Mouse (Mus musculus) forebrain, embryonic 11.5 days (tissue): Measurements from ENCODE around the gene Agap1. TPM values are rescaled to one million over a fixed set of nuclear protein-coding genes. Genes with fewer than 3 reads are reported as not detected.

Experiments used
- ATAC-seq: fragments of 200-750 bp; cut with Nextera tagmentation; replicated peaks from 2 replicates; pipeline ENCODE4 v1.8.0; 2017; ENCODE audit warnings: moderate TSS enrichment; ENCODE audit not compliant: low FRiP score
- DNase-seq: peaks from one replicate; pipeline ENCODE4 v3.0.0-alpha.2; 2017; ENCODE audit warnings: low spot score
- H3K27ac ChIP-seq: fragments of 300-500 bp; sonication (generic); 2 replicates; pipeline ENCODE4 v1.5.1; 2014; ENCODE audit warnings: low read depth, low read length
- H3K27me3 ChIP-seq: fragments of 300-500 bp; sonication (generic); 2 replicates; pipeline ENCODE4 v1.6.1; 2014; ENCODE audit warnings: mild to moderate bottlenecking, low read length, mixed read lengths; ENCODE audit not compliant: control insufficient read depth, insufficient read depth
- H3K36me3 ChIP-seq: fragments of 300-500 bp; sonication (generic); 2 replicates; pipeline ENCODE4 v1.6.1; 2014; ENCODE audit warnings: mild to moderate bottlenecking, low read length, moderate library complexity, mixed read lengths; ENCODE audit not compliant: control insufficient read depth, insufficient read depth
- H3K4me1 ChIP-seq: fragments of 300-500 bp; sonication (generic); replicated peaks from 2 replicates; pipeline ENCODE4 v1.6.1; 2014; ENCODE audit warnings: low read length, mixed read lengths; ENCODE audit not compliant: control insufficient read depth, insufficient read depth
- H3K4me2 ChIP-seq: fragments of 300-500 bp; sonication (generic); 2 replicates; pipeline ENCODE4 v1.6.1; 2014; ENCODE audit warnings: low read depth, mild to moderate bottlenecking, low read length, moderate library complexity, mixed read lengths; ENCODE audit not compliant: severe bottlenecking
- H3K4me3 ChIP-seq: fragments of 300-500 bp; sonication (generic); 2 replicates; pipeline ENCODE4 v1.5.1; 2014; ENCODE audit warnings: low read depth, low read length
- H3K9ac ChIP-seq: fragments of 300-500 bp; sonication (generic); 2 replicates; pipeline ENCODE4 v1.6.1; 2014; ENCODE audit warnings: low read length
- H3K9me3 ChIP-seq: fragments of 300-500 bp; sonication (generic); 2 replicates; pipeline ENCODE4 v1.6.1; 2016; ENCODE audit warnings: low read length, mixed read lengths; ENCODE audit not compliant: control insufficient read depth
- WGBS: fragments of 180-500 bp; shearing (Covaris S2); extraction: QIAGEN DNeasy Blood & Tissue Kit; methylation state at CpG from one replicate; pipeline ENCODE4 v1.1.7; 2014; 5-methylcytosine and 5-hydroxymethylcytosine counted together
- polyA plus RNA-seq: library from polyadenylated mRNA; unstranded; fragments of >200 nt; fragmentation: Nextera tagmentation; extraction: Ambion mirVana; gene quantifications from 2 replicates; pipeline ENCODE4 v1.2.1, GENCODE M21; 2014

The Agap1 gene
- polyA plus RNA-seq, 1 experiment from 2014 or later: 36.1 TPM

- Histone ChIP-seq H3K36me3 (peaks cover 4% of the 10 kb centered on the region; the same call in 1 of the 2 replicates), H3K4me1 (peaks cover 10% of the 10 kb centered on the region), H3K9me3 (no peaks in the 10 kb centered on the region), H3K4me2 (no peak overlapping the region), H3K4me3 (no peak overlapping the region), H3K9ac (no peak overlapping the region), H3K27me3 (peaks cover 57% of the 10 kb centered on the region), H3K27ac (no peak overlapping the region)
- DNase-seq (no peak), ATAC-seq (no peak)
- 94% methylated on average over 3 of the region's 3 CpGs for WGBS
These were observed 219.1 kb downstream of the Agap1 start for GRCm38 (mm10) chr1:89673686-89674085.

GRCm38 (mm10) chr1:89674681-89675080 is 220.1 kb downstream of the Agap1 start:
- Histone ChIP-seq H3K27ac (no peak overlapping the region), H3K9me3 (no peaks in the 10 kb centered on the region), H3K4me3 (no peak overlapping the region), H3K27me3 (peaks cover 49% of the 10 kb centered on the region), H3K4me2 (no peak overlapping the region), H3K4me1 (peaks cover 10% of the 10 kb centered on the region), H3K36me3 (peaks cover 4% of the 10 kb centered on the region; the same call in 1 of the 2 replicates), H3K9ac (no peak overlapping the region)
- 76% methylated on average over 9 of the region's 9 CpGs for WGBS
- no peak for ATAC-seq
- no peak for DNase-seq

- peaks cover 4% of the 10 kb centered on the region; the same call in 1 of the 2 replicates for H3K36me3 ChIP-seq
- H3K9ac ChIP-seq: no peak overlapping the region
- 71% methylated on average over 4 of the region's 4 CpGs for WGBS
These were observed 221.8 kb downstream of the Agap1 start for GRCm38 (mm10) chr1:89676411-89676810.

GRCm38 (mm10) chr1:89680673-89681072 is 226.1 kb downstream of the Agap1 start:
- H3K27ac ChIP-seq: no peak overlapping the region
- peaks cover 2% of the 10 kb centered on the region; the same call in 1 of the 2 replicates for H3K36me3 ChIP-seq
- no peak for ATAC-seq
- H3K9ac ChIP-seq: no peak overlapping the region
- no peaks in the 10 kb centered on the region; the same call in 1 of the 2 replicates for H3K9me3 ChIP-seq
- H3K4me2 ChIP-seq: no peak overlapping the region
- H3K4me1 ChIP-seq: no peaks in the 10 kb centered on the region
- no peak overlapping the region for H3K4me3 ChIP-seq
- 86% methylated on average over 7 of the region's 7 CpGs for WGBS
- peaks cover 9% of the 10 kb centered on the region for H3K27me3 ChIP-seq
- no peak for DNase-seq

More at GRCm38 (mm10) chr1:89676411-89676810, 221.8 kb downstream of the Agap1 start:
- no peak overlapping the region for H3K4me3 ChIP-seq
- peaks cover 6% of the 10 kb centered on the region; the same call in 1 of the 2 replicates for H3K4me1 ChIP-seq
- H3K4me2 ChIP-seq: no peak overlapping the region
- ATAC-seq: no peak
- peaks cover 43% of the 10 kb centered on the region for H3K27me3 ChIP-seq
- no peak overlapping the region for H3K27ac ChIP-seq
- H3K9me3 ChIP-seq: no peaks in the 10 kb centered on the region
- no peak for DNase-seq

- Histone ChIP-seq H3K9ac (no peak overlapping the region), H3K27me3 (peaks cover 4% of the 10 kb centered on the region; the same call in 1 of the 2 replicates), H3K36me3 (peaks cover 6% of the 10 kb centered on the region; the same call in 1 of the 2 replicates), H3K4me3 (no peak overlapping the region), H3K27ac (no peak overlapping the region), H3K4me2 (no peak overlapping the region), H3K4me1 (no peaks in the 10 kb centered on the region), H3K9me3 (no peaks in the 10 kb centered on the region; the same call in 1 of the 2 replicates)
- DNase-seq (no peak), ATAC-seq (no peak)
- WGBS: 67% methylated on average over 10 of the region's 10 CpGs
These were observed 234.3 kb downstream of the Agap1 start for GRCm38 (mm10) chr1:89688914-89689313.

GRCm38 (mm10) chr1:89689544-89690212 is 235.1 kb downstream of the Agap1 start:
- DNase-seq (no peak), ATAC-seq (no peak)
- Histone ChIP-seq H3K36me3 (peaks cover 6% of the 10 kb centered on the region; the same call in 1 of the 2 replicates), H3K4me2 (no peak overlapping the region), H3K4me3 (no peak overlapping the region), H3K4me1 (no peaks in the 10 kb centered on the region), H3K9ac (no peak overlapping the region), H3K27me3 (peaks cover 4% of the 10 kb centered on the region; the same call in 1 of the 2 replicates), H3K27ac (no peak overlapping the region), H3K9me3 (no peaks in the 10 kb centered on the region; the same call in 1 of the 2 replicates)
- WGBS: 78% methylated on average over 22 of the region's 22 CpGs

- WGBS: 59% methylated on average over 1 of the region's 1 CpGs
- Histone ChIP-seq H3K9ac (no peak overlapping the region), H3K9me3 (no peaks in the 10 kb centered on the region), H3K4me2 (no peak overlapping the region), H3K36me3 (no peaks in the 10 kb centered on the region; the same call in 1 of the 2 replicates), H3K27me3 (peaks cover 4% of the 10 kb centered on the region; the same call in 1 of the 2 replicates), H3K4me1 (no peaks in the 10 kb centered on the region), H3K4me3 (no peak overlapping the region), H3K27ac (no peak overlapping the region)
- ATAC-seq (no peak), DNase-seq (no peak)
These were observed 236.5 kb downstream of the Agap1 start for GRCm38 (mm10) chr1:89691096-89691495.

GRCm38 (mm10) chr1:89692420-89692819 is 237.8 kb downstream of the Agap1 start:
- DNase-seq (no peak), ATAC-seq (no peak)
- Histone ChIP-seq H3K9me3 (no peaks in the 10 kb centered on the region), H3K4me2 (no peak overlapping the region), H3K4me3 (no peak overlapping the region), H3K27ac (no peak overlapping the region), H3K27me3 (peaks cover 2% of the 10 kb centered on the region; the same call in 1 of the 2 replicates), H3K36me3 (no peaks in the 10 kb centered on the region; the same call in 1 of the 2 replicates), H3K9ac (no peak overlapping the region), H3K4me1 (no peaks in the 10 kb centered on the region)
- 96% methylated on average over 12 of the region's 12 CpGs for WGBS
